Mouse (Mus musculus): ENCODE measurements around the gene Primpol.

Gene Primpol

DNA sequence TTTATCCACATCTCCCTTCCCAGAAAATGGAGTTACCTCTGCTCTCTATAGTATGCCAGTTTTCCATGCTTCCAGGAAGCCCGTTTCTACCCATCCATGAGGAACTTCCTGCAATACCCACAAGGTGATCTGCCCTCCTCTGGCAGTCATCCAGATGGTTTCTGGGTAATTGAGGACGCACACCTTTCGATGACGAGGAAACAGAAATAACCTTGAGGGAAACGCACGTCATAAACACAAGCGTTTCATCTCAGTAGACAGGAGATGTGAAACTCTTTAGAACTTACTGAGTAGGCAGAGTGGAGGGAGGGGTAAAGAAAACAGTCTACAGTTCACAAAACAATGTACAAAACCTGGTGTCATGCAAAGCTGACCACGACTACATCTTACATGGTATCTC is 67.0 kb downstream of the Primpol start:
- CTCF ChIA-PET, result interaction anchor here in 1 of 4 experiments (0.6 kb wide), 1 partner anchor 271 kb away, joined by 5 read pairs; no protein-coding TSS in a partner anchor
- POLR2A ChIA-PET, result interaction anchor here in 2 of 4 experiments (0.9 to 2.2 kb wide), 7 partner anchors 17 to 339 kb away, joined by 3 to 9 read pairs (median 5); partner anchors contain the start of genes Casp3 (in 2 of the 2), Primpol (in 2 of the 2) and Slc25a4 (in 1 of the 2)

DNA sequence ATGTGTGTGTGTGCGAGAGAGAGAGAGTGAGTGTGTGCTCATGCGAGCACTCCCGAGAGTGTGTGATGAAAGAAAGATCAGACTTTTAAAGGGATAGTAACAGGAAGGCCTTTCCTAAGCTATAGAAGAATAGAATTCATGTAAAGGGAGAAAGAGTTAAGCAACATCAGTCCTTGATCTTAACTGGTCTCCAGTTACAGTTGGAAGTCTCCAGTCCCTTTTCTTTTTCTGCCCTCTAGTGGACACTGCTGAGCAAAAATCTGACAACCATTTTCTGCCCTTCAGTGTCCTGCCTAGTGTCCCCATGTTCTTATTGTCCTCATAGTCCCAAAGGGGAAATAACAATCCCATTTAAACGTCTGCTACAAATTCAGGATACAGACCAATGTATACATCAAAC is 69.8 kb downstream of the Primpol start:
- CTCF ChIA-PET, result no interaction called here
- POLR2A ChIA-PET, result interaction anchor here in 1 of 4 experiments (0.7 kb wide), 1 partner anchor 179 kb away, joined by 4 read pairs; no protein-coding TSS in a partner anchor

DNA sequence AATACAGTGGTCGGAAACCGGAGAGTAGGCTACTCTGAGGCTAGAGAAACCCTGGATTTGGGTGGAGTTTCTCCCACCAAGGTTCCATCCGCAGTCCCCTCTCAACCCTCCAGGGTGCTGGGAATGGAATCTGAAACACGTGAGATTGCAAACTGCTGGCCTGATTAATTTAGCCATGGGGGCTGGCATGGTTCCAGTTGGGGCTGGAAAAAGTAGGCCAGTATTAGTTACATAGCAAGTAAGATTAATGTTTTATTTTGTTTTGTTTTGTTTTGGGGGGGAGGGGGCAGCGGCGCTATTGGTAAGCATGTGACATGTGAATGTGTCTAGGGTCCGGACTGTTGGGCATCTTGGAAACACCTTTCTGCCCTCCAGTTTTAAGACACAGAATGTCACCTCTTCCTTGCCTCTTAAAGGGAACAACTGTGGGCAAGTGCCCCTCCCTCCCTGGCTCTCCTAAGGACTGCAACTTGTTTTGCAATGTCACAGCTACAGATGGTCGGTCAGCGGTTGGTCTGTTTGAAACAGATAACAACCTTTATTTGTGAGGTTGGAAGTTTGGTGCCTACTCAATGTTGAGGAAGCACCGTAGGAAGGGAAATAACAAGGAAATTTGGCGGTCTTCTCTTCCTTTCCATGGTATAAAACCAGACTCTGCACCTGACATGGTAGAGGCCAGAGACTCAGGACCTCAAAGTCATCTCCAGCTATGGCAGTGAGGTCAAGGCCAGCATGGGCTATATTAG is 70.4 kb downstream of the Primpol start:
- CTCF ChIA-PET, result interaction anchor here in 1 of 4 experiments (1.2 kb wide), 1 partner anchor 9 kb away, joined by 3 read pairs; no protein-coding TSS in a partner anchor
- POLR2A ChIA-PET, result interaction anchor here in 2 of 4 experiments (0.6 to 0.7 kb wide), 2 partner anchors 178 to 1234 kb away, joined by 3 to 4 read pairs; no protein-coding TSS in a partner anchor

DNA sequence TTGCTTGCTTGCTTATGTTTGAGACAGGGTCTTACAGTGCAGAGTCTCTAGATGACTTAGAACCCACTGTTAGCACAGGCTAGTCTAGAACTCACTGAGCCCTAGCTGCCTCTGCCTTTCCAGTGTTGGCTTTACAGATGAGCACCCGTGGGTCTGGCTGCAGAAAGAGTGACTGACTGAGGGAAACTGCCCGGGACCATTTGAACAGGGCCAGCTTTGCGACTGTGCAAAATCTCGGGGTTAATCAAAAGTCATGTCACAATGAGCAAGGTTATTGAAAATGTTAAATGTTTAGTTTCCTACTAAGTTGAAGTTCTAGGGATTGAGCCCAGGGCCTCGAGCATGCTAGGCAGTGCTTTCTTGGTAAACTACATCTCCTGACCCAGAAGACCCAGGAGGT is 71.2 kb downstream of the Primpol start:
- ChIA-PET POLR2A (no interaction called here), CTCF (interaction anchor here in 1 of 4 experiments (1.2 kb wide), 1 partner anchor 9 kb away, joined by 3 read pairs; no protein-coding TSS in a partner anchor)

DNA sequence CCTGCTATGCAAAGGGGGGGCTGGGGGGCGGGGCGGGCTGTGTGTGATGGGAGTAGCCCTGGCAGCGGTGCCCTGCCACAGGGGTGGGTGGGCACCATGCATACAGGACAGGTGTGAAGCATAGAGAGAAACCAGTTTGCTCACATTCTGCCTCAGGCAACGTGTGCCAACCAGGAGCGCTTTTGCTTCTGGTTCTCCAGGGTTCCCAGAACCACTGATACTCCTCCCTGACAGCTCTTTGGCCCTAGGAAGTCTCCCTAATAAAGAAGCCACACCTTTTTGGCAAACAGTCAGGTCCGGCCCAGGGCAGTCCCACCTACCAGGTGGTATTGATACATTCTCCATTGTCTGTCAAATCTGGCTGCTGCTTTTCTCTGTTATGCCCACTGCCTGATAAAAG is 73.3 kb downstream of the Primpol start:
- POLR2A ChIA-PET, result interaction anchor here in 2 of 4 experiments (0.5 to 1.5 kb wide), 5 partner anchors 12 to 397 kb away, joined by 3 to 6 read pairs (median 4); no protein-coding TSS in a partner anchor
- CTCF ChIA-PET, result interaction anchor here in 1 of 4 experiments (0.6 kb wide), 1 partner anchor 202 kb away, joined by 3 read pairs; no protein-coding TSS in a partner anchor

DNA sequence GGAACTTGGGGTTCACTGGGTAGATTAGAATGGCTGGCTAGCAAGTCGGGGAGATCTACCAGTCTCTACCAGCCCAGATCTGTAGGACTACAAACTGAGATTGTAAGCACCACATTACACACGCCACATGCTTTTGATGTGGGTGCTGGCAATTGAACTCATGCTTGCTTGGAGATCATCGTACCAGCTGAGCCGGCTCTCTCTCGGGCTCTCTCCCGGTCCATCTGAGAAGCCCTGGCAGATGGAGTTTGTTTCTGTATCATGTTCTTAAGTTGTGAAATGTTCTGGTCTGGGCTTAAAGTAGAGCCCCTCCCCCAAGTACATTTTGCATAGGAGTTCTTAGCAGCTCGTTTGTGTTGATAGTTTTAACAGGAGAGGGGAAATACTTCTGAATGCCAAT is 73.8 kb downstream of the Primpol start:
- ChIA-PET POLR2A (interaction anchor here in 2 of 4 experiments (0.5 to 1.0 kb wide), 4 partner anchors 8 to 255 kb away, joined by 3 to 6 read pairs (median 4); partner anchors contain the start of gene Cenpu (in 1 of the 2)), CTCF (no interaction called here)

DNA sequence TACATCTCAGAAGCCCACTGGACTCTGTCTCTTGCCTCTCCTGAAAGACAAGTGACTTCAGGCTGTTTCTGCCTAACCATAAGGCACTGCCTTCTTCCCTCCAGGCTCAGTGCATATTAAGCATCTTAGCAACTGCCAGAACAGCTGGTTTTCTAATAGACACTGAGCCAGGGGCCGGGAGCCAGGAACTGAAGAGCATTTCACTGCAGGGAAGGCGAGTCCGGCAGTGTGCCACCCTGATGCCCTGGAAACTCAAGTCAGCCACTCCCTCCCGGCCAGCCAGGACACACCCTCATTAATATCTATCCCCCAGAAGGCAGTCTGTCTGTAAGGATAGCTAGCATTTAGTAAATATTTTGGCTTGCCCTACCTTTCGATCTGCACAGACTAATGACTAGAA is 77.3 kb downstream of the Primpol start:
- ChIA-PET CTCF (interaction anchor here in 2 of 4 experiments (0.6 kb wide), 2 partner anchors 281 to 535 kb away, joined by 3 read pairs; no protein-coding TSS in a partner anchor), POLR2A (interaction anchor here in 1 of 4 experiments (1.0 kb wide), 1 partner anchor 12 kb away, joined by 4 read pairs; the partner anchor contains the start of gene Cenpu)

DNA sequence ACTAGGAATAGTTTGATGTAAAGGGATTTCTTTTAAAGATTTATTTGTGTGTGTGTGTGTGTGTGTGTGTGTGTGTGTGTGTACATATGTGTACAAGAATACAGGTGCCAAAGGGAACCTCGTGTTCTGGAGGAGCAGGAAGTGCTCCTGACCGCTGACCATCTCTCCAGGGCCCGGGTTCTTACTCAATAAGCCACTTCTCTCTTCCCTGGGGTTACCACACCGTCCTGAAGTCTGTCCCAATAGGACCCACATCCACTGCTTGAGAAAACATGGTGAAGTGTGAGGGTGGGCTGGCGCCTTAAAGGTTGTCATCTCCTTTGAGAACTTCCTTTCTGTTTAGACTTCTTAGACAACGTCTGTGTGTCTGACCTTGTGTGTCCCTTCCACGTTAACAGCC is 83.1 kb downstream of the Primpol start:
- POLR2A ChIA-PET, result no interaction called here
- CTCF ChIA-PET, result interaction anchor here in 1 of 4 experiments (0.7 kb wide), 1 partner anchor 26 kb away, joined by 4 read pairs; no protein-coding TSS in a partner anchor

DNA sequence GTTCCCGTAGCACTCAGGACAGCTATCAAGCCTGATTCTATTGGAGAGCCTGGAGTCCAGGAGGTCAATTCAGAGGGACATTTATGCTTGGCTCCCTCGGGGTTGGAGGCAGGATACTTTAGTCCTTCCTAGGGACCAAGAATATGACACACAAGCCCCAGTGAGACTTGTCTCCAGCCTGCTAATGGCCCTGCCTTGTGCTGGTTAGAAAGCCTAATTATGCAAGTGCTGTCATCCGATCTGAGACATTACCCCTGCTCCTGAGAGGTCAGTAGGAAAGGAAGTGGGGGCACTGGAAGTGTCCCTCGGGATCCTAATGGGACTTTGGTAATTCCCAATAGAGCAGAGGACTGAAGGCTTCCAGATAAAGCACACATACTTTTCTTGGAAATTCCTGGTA is 86.5 kb downstream of the Primpol start:
- ChIA-PET POLR2A (no interaction called here), CTCF (interaction anchor here in 2 of 4 experiments (0.6 kb wide), 2 partner anchors 218 to 645 kb away, joined by 3 to 5 read pairs; partner anchors contain the start of gene Pdlim3 (in 1 of the 2))

DNA sequence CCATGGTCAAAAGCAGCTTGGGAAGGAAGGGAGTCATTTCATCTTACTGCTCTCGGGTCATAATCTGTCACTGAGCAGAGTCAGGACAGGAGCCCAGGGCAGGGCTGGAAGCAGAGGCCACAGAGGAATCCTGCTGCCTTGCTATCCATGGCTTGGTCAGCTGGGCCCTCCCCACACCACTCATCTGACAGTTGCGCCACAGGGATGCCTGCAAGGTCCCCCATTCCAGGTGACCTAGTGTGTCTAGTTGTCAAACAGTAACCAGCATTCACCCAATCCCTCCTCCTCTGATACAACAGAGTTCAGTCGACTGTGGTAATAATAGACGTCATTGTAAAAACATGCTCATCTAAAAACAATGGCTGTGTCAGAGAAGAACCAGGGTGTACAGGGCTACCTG is 87.5 kb downstream of the Primpol start:
- CTCF ChIA-PET, result no interaction called here
- POLR2A ChIA-PET, result no interaction called here

DNA sequence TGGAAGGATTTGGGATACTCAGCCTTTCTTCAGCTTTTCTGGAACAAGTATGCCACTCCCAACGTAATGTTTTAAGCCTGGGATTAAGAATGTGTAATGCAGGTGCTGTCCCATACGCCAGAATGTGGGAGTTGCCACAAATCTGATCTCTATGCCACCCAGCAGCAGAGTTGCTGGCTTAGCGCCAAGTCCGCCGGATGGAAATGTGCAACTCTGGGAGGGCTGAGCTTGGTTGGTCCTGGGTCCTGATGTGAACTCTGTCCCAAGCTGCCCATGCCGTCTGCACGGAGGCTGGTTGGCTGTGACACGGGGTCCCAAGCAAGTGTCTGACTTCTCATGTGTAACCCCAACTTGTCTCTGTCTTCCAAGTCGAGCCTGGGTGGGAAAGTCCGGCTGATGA is 90.2 kb downstream of the Primpol start:
- ChIA-PET CTCF (interaction anchor here in 1 of 4 experiments (0.6 kb wide), 1 partner anchor 194 kb away, joined by 3 read pairs; no protein-coding TSS in a partner anchor), POLR2A (interaction anchor here in 2 of 4 experiments (0.9 to 1.3 kb wide), 3 partner anchors 10 to 25 kb away, joined by 3 to 4 read pairs (median 4); partner anchors contain the start of gene Cenpu (in 1 of the 2))

DNA sequence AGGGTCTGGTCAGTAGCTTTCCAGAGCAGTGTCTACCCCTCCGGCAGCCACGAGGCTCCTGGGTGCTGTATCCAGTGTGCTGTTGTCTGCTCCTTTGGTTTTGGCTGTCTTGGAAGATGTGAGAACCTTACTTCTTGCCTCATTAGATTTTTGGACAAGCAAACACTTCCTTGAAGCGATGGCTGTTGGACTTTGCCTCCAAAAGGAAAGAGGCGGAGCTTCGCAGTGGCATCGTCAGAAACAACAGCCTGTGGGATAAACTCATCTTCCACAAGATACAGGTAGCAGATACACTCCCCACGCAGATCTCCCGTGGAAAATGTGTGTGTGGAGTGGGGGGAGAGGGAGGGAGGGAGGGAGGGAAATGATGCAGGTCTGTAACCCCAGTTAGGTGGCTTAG is 90.9 kb downstream of the Primpol start:
- POLR2A ChIA-PET, result interaction anchor here in 3 of 4 experiments (0.5 to 2.5 kb wide), 8 partner anchors 11 to 315 kb away, joined by 3 to 10 read pairs (median 4); partner anchors contain the start of genes Casp3 (in 1 of the 3), Primpol (in 1 of the 3) and Slc25a4 (in 1 of the 3)
- CTCF ChIA-PET, result no interaction called here
